Mouse (Mus musculus): ENCODE data around the gene Nfic. TPM values are rescaled to one million over a fixed set of nuclear protein-coding genes. Genes with fewer than 3 reads are reported as not detected.

Gene Nfic
- polyA plus RNA-seq, 2 experiments = 38.1 to 98.9 TPM

DNA sequence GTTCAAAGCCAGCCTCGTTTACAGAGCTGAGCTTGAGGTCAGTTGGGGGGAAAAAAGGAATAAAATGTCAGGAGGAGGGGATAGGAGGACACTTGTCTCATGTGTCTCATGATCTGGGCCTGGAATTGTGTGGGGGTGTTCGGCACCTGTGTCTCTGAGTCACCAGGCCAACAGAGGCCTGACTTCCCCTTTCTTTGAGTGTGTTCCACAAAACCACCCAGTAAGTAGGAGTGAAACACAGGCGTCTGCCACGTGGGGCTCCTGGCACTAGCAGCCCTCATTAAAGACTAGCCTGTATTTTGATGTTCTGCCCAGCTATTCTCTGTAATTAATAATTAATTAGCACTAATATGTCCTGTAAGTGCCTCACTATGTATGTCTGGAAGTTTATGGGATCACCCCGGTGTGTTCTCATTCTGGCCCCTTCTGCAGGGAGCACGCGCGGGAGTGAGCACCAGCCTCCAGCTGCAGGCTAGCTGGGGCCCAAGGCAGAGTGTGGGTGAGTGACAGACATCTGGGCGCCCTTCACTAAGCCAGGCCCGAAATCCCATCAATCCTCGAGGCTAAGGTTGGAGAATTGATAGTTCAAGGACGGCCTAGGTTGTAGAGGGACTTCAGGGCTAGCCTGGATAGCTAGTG is 99.0 kb downstream of the Nfic start:
- TF ChIP-seq POLR2A (IDR thresholded peaks at IDR 0.05; ENCODE audit: borderline replicate concordance, extremely low read depth, insufficient read depth, insufficient read length) = no peak
- Histone ChIP-seq H3K27ac (replicated peaks; ENCODE audit: low read depth, low read length) (no peak overlapping the region), H3K9ac (ENCODE audit: low read depth, low read length, severe bottlenecking) (no peak overlapping the region), H3K27me3 (ENCODE audit: control insufficient read depth, insufficient read depth, low read length) (no peaks in the 10 kb centered on the region), H3K36me3 (ENCODE audit: control insufficient read depth, insufficient read depth, low read length) (peaks cover 7% of the 10 kb centered on the region; the same call in 1 of the 2 replicates), H3K4me3 (replicated peaks; ENCODE audit: low read length) (no peak overlapping the region; the same call in 1 of the 2 replicates), H3K4me2 (replicated peaks; ENCODE audit: low read depth, low read length, severe bottlenecking) (peak overlapping the region; percentile 95; the same call in 1 of the 2 replicates), H3K4me1 (ENCODE audit: control insufficient read depth, insufficient read depth, low read length) (peaks cover 18% of the 10 kb centered on the region), H3K9me3 (ENCODE audit: control insufficient read depth, low read length) (no peaks in the 10 kb centered on the region)
- ATAC-seq (ENCODE audit: low FRiP score, low read depth) = no peak
- DNase-seq (ENCODE audit: low spot score) = no peak
- 44% methylated on average over 12 of the region's 12 CpGs for WGBS

- WGBS = 82% methylated on average over 4 of the region's 4 CpGs
- H3K4me1 ChIP-seq (ENCODE audit: control insufficient read depth, insufficient read depth, low read length) = peaks cover 18% of the 10 kb centered on the region
- DNase-seq (ENCODE audit: low spot score) (no peak), ATAC-seq (ENCODE audit: low FRiP score, low read depth) (no peak)
- no peaks in the 10 kb centered on the region for H3K27me3 ChIP-seq (ENCODE audit: control insufficient read depth, insufficient read depth, low read length)
- no peaks in the 10 kb centered on the region for H3K9me3 ChIP-seq (ENCODE audit: control insufficient read depth, low read length)
- no peak overlapping the region for H3K4me3 ChIP-seq (replicated peaks; ENCODE audit: low read length)
- no peak overlapping the region for H3K9ac ChIP-seq (ENCODE audit: low read depth, low read length, severe bottlenecking)
- peaks cover 7% of the 10 kb centered on the region; the same call in 1 of the 2 replicates for H3K36me3 ChIP-seq (ENCODE audit: control insufficient read depth, insufficient read depth, low read length)
- no peak overlapping the region for H3K4me2 ChIP-seq (replicated peaks; ENCODE audit: low read depth, low read length, severe bottlenecking)
- H3K27ac ChIP-seq (replicated peaks; ENCODE audit: low read depth, low read length) = no peak overlapping the region
- no peak for TF ChIP-seq POLR2A (IDR thresholded peaks at IDR 0.05; ENCODE audit: borderline replicate concordance, extremely low read depth, insufficient read depth, insufficient read length)
Measured at GRCm38 (mm10) chr10:81355533-81355932, 99.9 kb downstream of the Nfic start.

- no peaks in the 10 kb centered on the region for H3K9me3 ChIP-seq (ENCODE audit: control insufficient read depth, low read length)
- TF ChIP-seq POLR2A (IDR thresholded peaks at IDR 0.05; ENCODE audit: borderline replicate concordance, extremely low read depth, insufficient read depth, insufficient read length) = no peak
- no peaks in the 10 kb centered on the region for H3K27me3 ChIP-seq (ENCODE audit: control insufficient read depth, insufficient read depth, low read length)
- H3K9ac ChIP-seq (ENCODE audit: low read depth, low read length, severe bottlenecking) = no peak overlapping the region
- H3K27ac ChIP-seq (replicated peaks; ENCODE audit: low read depth, low read length) = no peak overlapping the region
- no peak overlapping the region for H3K4me2 ChIP-seq (replicated peaks; ENCODE audit: low read depth, low read length, severe bottlenecking)
- no peak overlapping the region for H3K4me3 ChIP-seq (replicated peaks; ENCODE audit: low read length)
- DNase-seq (ENCODE audit: low spot score) (no peak), ATAC-seq (ENCODE audit: low FRiP score, low read depth) (no peak)
- H3K4me1 ChIP-seq (ENCODE audit: control insufficient read depth, insufficient read depth, low read length) = peaks cover 18% of the 10 kb centered on the region
- 70% methylated on average over 9 of the region's 9 CpGs for WGBS
- H3K36me3 ChIP-seq (ENCODE audit: control insufficient read depth, insufficient read depth, low read length) = peaks cover 1% of the 10 kb centered on the region; the same call in 1 of the 2 replicates
Measured at GRCm38 (mm10) chr10:81354738-81355477, 100.5 kb downstream of the Nfic start.

DNA sequence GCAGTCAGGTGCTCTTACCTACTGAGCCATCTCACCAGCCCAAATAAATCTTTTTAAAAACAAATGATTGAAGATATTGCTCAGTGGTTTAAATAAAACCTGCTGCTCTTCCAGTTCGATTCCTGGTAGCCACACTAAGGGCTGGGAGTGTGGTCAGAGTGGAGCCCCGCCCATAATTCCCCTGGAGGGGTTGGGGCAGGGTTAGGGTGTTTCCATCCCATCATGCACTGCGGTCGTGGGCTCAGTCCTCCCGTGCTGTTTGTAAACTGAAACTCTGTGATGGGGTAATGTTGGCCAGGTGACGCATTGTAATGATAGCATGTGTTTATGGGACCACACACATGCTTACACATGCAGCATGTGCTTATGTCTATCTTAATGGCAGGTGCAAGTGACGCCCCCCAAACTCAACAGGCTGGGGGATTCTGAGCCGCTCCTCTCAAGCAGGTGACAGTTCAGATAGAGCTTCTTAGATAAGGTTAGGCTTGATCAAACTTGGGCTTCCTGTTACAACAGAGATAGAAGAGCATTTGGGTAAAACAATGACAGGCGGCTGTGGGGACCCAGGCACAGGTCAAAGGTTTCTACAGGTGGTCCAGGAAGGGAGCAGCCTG is 103.7 kb downstream of the Nfic start:
- 23% methylated on average over 9 of the region's 9 CpGs for WGBS
- Histone ChIP-seq H3K9me3 (ENCODE audit: control insufficient read depth, low read length) (no peaks in the 10 kb centered on the region), H3K4me2 (replicated peaks; ENCODE audit: low read depth, low read length, severe bottlenecking) (no peak overlapping the region), H3K4me1 (ENCODE audit: control insufficient read depth, insufficient read depth, low read length) (peaks cover 20% of the 10 kb centered on the region), H3K9ac (ENCODE audit: low read depth, low read length, severe bottlenecking) (no peak overlapping the region), H3K4me3 (replicated peaks; ENCODE audit: low read length) (no peak overlapping the region), H3K27me3 (ENCODE audit: control insufficient read depth, insufficient read depth, low read length) (no peaks in the 10 kb centered on the region), H3K36me3 (ENCODE audit: control insufficient read depth, insufficient read depth, low read length) (peaks cover 13% of the 10 kb centered on the region), H3K27ac (replicated peaks; ENCODE audit: low read depth, low read length) (no peak overlapping the region)
- DNase-seq (ENCODE audit: low spot score) (no peak), ATAC-seq (ENCODE audit: low FRiP score, low read depth) (no peak)
- no peak for TF ChIP-seq POLR2A (IDR thresholded peaks at IDR 0.05; ENCODE audit: borderline replicate concordance, extremely low read depth, insufficient read depth, insufficient read length)

- no peaks in the 10 kb centered on the region for H3K9me3 ChIP-seq (ENCODE audit: control insufficient read depth, low read length)
- H3K4me3 ChIP-seq (replicated peaks; ENCODE audit: low read length) = peak within 1 kb of the TSS; percentile 78
- peaks cover 20% of the 10 kb centered on the region for H3K36me3 ChIP-seq (ENCODE audit: control insufficient read depth, insufficient read depth, low read length)
- peak within 1 kb of the TSS; percentile 80 for H3K9ac ChIP-seq (ENCODE audit: low read depth, low read length, severe bottlenecking)
- H3K27ac ChIP-seq (replicated peaks; ENCODE audit: low read depth, low read length) = peak within 1 kb of the TSS; percentile 70
- ATAC-seq (ENCODE audit: low FRiP score, low read depth) = peak; percentile 96
- no peaks in the 10 kb centered on the region for H3K27me3 ChIP-seq (ENCODE audit: control insufficient read depth, insufficient read depth, low read length)
- H3K4me2 ChIP-seq (replicated peaks; ENCODE audit: low read depth, low read length, severe bottlenecking) = peak within 1 kb of the TSS; percentile 93
- peak; percentile 38; the same call in 1 of the 2 replicates for TF ChIP-seq POLR2A (IDR thresholded peaks at IDR 0.05; ENCODE audit: borderline replicate concordance, extremely low read depth, insufficient read depth, insufficient read length)
- peaks cover 20% of the 10 kb centered on the region for H3K4me1 ChIP-seq (ENCODE audit: control insufficient read depth, insufficient read depth, low read length)
- under 1% methylated on average over 49 of the region's 54 CpGs for WGBS
- DNase-seq (ENCODE audit: low spot score) = peak; percentile 99
Measured at GRCm38 (mm10) chr10:81350351-81351063, 104.9 kb downstream of the Nfic start, which contains the start of gene Hmg20b. TSS of gene Hmg20b (minus strand) at chr10:81350480.
